Mouse (Mus musculus) bone marrow macrophage, adult 2 months (primary cell): ENCODE data around the gene Nhlh1. TPM values are rescaled to one million over a fixed set of nuclear protein-coding genes. Genes with fewer than 3 reads are reported as not detected.

Source experiments
- H3K27ac ChIP-seq: 2 replicates; pipeline ENCODE4 v1.5.1; 2012; ENCODE audit warnings: low read depth, low read length; ENCODE audit not compliant: insufficient read depth
- H3K4me1 ChIP-seq: 2 replicates; pipeline ENCODE4 v1.6.1; 2012; ENCODE audit warnings: low read length; ENCODE audit not compliant: control insufficient read depth, insufficient read depth
- H3K4me3 ChIP-seq: 2 replicates; pipeline ENCODE4 v1.5.1; 2012; ENCODE audit warnings: mild to moderate bottlenecking, low read length, moderate library complexity; ENCODE audit not compliant: insufficient read depth
- CTCF ChIP-seq: IDR thresholded peaks from 2 replicates; pipeline ENCODE4 v1.5.1; 2012; ENCODE audit warnings: low read depth, mild to moderate bottlenecking, low read length, moderate library complexity
- POLR2A ChIP-seq: IDR thresholded peaks from 2 replicates; pipeline ENCODE4 v1.6.1; 2012; ENCODE audit warnings: mild to moderate bottlenecking, low read depth, low read length, borderline replicate concordance
- polyA plus RNA-seq: library from polyadenylated mRNA; stranded (reverse); fragments of >200 nt; gene quantifications from 2 replicates; pipeline ENCODE4 v1.2.4, GENCODE M21; 2012; ENCODE audit not compliant: missing spikeins, insufficient read depth, insufficient read length

Gene Nhlh1
- polyA plus RNA-seq, 1 experiment: not detected

DNA sequence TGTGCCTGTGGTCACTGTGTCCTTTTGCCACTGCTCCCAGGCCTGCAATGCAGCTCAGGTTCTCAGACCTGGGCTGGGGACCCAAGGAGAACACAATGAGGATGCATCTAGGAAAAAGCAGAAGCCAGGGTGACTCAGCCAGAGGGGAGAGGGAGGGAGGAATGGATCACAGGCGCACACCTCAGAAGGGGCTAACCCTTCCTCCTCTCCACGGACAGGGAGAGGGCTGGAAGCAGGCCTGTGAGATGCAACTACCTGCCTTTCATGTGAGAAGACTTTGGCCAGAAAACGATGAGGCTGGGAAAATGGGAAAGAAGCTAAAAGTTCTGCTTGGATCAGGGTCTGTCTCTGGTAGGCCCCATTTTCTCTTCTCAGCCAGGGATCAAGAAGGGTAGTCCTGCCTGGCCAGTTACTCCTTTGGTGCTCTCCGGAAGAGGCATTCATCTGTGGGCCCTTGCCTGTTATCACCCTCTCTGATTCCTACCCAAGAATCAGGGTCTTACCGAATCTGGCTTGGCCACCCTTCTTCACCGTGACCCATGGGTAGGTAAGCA is 39.8 kb downstream of the Nhlh1 start:
- no peak for TF ChIP-seq POLR2A
- TF ChIP-seq CTCF: no peak
- Histone ChIP-seq H3K4me1 (peaks cover 24% of the 10 kb centered on the region), H3K27ac (no peak overlapping the region), H3K4me3 (no peak overlapping the region)

DNA sequence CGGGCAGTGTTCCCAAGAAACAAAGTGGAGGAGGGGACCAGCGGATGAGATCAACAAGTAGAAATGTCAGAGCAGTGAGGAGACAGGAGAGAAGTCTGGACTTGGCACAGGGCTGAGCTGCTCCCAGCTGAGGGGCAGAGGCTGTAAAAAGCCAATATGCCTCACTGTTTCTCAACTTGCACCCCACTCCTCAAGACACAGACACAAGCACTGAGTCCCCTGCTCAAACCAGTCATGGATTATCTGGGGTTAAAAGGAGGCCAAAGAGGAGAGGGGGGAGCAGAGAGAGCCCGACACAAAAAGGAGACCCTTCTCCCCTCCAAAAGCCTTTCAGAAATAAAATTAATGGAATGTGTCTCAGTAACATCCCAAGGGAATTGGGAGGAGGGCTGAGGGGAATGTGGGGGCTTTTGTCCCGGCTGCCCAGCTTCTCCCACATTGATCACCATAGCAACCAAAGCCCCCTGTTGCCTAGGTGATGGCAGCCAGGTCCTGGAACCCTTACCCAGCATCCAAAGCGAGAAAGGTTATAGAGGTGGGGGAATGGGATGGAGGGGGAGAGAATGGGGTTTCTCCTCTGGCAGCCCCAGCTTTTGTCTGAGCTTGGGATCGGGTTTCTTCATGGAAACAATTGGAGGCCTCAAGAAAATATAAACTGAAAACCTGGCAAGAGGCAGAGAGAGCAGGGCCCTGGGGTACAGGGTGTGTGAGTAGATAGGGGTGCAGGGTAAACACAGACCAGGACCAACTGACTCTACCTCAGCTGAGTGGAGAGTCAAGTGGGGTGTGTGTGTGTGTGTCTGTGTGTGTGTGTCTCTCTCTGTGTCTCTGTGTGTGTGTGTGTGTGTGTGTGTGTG is 40.5 kb downstream of the Nhlh1 start:
- H3K4me1 ChIP-seq: peaks cover 24% of the 10 kb centered on the region
- H3K4me3 ChIP-seq: no peak overlapping the region
- H3K27ac ChIP-seq: no peak overlapping the region
- TF ChIP-seq CTCF (no peak), POLR2A (no peak)

DNA sequence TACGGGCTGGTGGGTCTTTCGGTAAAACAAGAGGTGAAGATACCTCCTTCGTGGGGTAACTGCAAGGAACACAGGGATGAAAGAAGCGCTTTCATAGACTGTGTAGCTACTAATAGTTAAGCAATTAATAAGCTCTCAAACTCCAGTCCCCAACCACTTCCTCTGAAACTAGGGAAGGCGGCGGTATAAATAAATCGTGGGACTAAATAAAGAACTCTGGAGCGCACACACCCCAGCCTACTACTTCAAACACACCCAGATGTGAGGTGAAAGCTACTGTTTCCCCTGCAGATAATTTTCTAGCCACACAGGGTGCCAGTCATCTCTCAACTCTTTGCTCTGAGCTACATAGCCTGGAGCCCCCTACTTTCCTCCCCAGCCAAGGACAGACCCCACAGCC is 41.3 kb downstream of the Nhlh1 start:
- TF ChIP-seq CTCF (no peak), POLR2A (no peak)
- peak overlapping the region; percentile 4; the same call in 1 of the 2 replicates for H3K4me3 ChIP-seq
- peaks cover 24% of the 10 kb centered on the region for H3K4me1 ChIP-seq
- no peak overlapping the region for H3K27ac ChIP-seq

DNA sequence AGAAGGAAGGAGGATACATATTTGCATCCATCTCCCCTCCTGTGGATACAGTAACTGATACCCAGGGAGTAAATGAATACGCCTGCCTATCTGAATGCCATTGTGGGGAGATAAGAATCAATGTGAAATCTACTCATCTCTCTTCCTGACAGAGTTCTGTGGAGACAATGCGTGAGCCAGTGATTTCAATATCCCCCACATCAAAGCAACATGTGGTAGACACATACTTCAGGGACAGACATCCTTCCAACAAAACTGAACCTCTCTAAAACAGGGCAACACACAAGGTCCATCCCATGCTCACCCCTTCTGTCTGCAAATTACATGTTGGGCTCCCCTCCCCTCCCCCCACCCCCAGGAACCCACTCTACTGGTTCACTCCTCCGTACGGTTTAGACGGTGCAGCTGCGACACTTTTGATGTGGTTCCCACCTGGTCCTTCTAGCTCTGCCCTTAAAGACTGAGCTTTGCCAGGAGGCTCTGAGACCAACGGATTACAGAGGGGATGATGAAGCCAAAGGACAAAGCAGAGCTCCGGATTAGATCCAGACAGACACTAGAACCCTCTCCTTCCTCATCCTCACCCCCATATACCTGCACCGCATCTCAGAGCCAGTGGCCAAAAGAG is 41.9 kb downstream of the Nhlh1 start:
- Histone ChIP-seq H3K4me1 (peaks cover 24% of the 10 kb centered on the region), H3K4me3 (peak overlapping the region; percentile 4; the same call in 1 of the 2 replicates), H3K27ac (no peak overlapping the region)
- no peak for TF ChIP-seq POLR2A
- no peak for TF ChIP-seq CTCF

DNA sequence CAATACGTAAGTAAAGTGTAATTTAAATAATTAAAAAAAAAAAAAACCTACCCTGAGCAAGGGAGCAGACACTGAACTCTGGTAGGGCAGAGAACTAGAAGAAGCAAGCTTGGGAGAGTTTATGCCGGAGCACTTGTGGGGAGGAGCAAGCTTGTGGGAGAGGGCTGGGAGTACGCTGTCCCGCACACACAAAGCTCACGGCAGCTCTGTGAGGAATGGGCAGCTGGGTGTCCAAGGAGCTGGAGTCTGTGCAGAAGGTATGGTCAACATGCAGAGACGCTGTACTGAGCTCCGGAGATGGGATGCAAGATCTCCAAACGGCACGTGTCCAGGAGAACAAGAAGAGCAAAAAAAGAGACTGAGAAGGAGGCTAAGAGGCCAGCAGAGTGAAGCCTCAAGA is 42.6 kb downstream of the Nhlh1 start:
- peaks cover 24% of the 10 kb centered on the region for H3K4me1 ChIP-seq
- no peak overlapping the region for H3K27ac ChIP-seq
- no peak overlapping the region for H3K4me3 ChIP-seq
- no peak for TF ChIP-seq CTCF
- no peak for TF ChIP-seq POLR2A

DNA sequence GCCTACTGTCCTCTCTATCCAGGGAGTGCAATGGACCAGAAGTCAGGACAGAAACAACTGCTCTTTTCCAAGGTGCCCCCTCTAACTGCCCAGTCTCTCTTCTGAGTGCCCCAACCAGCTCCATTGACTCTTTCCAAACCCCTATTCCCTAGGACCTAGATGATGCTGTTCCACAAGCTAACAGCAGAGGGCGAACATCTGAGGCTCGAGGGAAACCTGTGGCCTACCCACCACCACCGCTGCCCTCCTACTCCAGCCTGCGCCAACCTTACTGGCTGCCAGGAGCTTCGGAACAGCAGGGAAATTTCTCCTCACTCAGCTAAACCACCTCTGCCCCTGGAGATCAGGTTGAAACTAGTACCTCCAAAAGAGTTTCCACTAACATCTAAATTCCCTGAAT is 45.3 kb downstream of the Nhlh1 start:
- Histone ChIP-seq H3K4me1 (peaks cover 16% of the 10 kb centered on the region), H3K27ac (no peak overlapping the region), H3K4me3 (no peak overlapping the region)
- TF ChIP-seq CTCF: peak; percentile 85
- TF ChIP-seq POLR2A: no peak

DNA sequence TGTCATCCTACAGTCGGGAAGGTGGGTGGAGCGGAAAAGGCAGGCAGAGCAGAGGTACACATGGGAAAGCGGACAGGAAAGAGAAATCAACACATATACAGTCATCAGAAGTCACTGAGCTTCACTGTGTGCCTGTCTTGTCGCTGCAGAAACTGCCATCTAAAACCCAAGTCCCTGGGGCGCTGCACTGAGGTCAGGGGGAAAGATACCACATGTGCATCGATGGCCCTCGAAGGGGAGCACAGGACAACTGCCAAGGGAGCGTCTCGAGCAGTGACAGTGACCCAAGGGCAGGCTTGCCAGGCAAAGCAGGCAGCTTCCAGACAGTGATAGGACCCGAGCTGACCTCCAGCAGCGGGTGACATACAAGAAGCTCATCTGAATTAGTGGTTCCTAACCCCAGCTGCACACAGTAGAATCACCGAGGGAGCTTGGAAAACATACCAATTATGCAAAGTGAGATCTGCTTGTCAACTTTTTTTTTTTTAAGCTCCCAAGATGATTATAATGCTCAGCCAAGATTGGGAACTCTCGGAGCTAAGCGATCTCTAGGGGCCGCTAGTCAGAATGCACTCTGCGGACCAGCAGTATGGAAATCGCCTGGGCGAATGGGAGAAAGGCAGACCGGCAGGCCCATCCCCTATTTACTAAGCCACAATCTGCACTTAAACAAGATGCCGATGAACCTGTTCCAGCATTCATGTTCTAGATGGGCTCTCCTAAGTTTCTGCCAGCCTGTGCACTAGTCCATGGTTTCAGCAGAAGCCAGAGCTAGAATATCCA is 47.1 kb downstream of the Nhlh1 start:
- no peak for TF ChIP-seq CTCF
- TF ChIP-seq POLR2A: no peak
- peaks cover 2% of the 10 kb centered on the region; the same call in 1 of the 2 replicates for H3K4me1 ChIP-seq
- no peak overlapping the region for H3K27ac ChIP-seq
- H3K4me3 ChIP-seq: no peak overlapping the region

DNA sequence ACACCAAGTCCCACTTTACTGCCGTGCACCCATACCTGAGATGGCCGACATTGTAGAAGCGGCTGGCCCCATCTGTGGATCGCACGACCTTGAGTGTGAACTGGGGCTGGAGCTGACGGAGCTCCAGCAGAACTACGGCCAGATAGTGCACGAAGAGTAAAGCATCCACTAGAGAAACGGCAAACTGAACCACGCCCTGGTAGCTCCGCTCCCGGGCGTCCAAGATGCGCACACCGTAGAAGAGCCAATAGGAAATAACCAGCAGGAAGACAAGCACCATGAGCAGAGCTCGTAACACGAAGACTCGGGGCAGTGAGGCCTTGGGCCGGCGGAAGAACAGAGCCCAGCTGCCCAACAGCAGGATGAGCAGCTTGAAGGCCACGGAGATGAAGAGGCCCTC is 48.0 kb downstream of the Nhlh1 start:
- H3K4me1 ChIP-seq: no peaks in the 10 kb centered on the region
- TF ChIP-seq CTCF (no peak), POLR2A (no peak)
- no peak overlapping the region for H3K27ac ChIP-seq
- H3K4me3 ChIP-seq: no peak overlapping the region

DNA sequence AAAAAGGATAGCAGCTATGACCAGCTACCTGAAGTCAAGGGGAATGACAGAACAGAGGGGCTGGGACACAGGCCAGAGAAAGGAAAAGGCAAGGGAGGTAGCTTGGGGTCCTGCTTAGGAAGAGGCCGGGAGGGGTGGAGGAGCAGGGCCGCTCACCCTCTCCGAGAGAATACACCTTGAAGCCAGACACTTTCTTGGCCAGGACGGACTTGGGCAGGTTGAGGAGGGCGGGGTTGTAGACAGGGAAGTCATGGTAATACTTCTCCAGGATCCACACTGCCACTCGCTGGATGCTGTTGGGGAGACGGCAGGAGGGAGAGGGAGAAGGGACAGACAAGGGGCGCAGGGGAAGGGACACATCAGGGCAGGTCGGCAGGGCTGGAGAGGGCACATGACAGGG is 49.0 kb downstream of the Nhlh1 start:
- Histone ChIP-seq H3K4me3 (no peak overlapping the region), H3K27ac (no peak overlapping the region), H3K4me1 (no peaks in the 10 kb centered on the region)
- TF ChIP-seq CTCF (no peak), POLR2A (no peak)
